Comparison of ENCODE assay signal across 15 mouse cellular contexts in the genomic region with DNA sequence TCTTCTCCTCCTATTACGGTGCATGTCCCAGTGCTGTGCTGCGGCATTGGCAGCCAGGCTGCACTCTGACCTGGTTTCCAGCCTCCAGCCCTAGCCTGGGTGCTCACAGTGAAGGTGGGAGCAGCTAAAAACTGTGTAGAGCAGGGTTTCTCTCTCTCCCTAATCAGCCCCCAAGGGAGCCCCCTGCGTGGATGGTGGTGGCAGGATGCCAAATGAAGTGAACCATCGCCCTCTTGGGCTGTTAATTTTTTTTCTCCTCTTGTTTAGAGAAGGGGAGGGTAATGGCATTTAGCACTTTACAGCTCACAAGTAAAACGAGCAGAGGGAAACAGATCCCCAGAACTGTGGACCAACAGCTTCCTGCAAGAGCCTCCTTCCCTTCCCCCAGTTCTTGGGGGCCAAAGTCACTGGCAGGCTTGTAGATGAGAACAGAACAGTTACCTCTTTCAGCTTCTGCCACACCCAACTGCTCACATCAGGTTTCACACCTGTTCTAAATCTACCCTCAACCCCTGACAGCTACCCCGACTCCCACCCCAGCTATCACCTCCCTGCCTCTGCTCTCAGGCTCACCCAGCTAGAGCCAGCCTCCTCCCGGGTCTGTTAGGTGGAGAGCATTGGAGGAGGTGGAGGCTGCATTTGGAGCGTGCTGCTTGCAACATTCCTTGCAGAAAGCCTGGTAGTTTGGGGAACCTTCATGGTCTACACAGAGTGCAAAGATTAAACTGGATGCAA. TPM values are rescaled to one million over a fixed set of nuclear protein-coding genes. Genes with fewer than 3 reads are reported as not detected.
DNase-seq lines count a peak whose midpoint lies in the region; ATAC-seq and TF ChIP-seq lines count a peak whose summit lies in the region.
"Had no signal": no experiment of that assay in that cellular context is flagged by ENCODE, and none has a peak within 500 bp of the region (broad histone marks: within the 10 kb centered on the region; RNA-seq: fewer than 3 reads in every experiment).

No protein-coding gene starts in this region.

- no peaks in the 10 kb centered on the region for H3K36me3 ChIP-seq in kidney, embryonic 14.5 days (ENCODE audit: control insufficient read depth, insufficient read depth, low read length)
- H3K36me3 ChIP-seq in embryonic facial prominence, embryonic 13.5 days, result no peaks in the 10 kb centered on the region
- peaks cover 18% of the 10 kb centered on the region; the same call in 1 of the 2 replicates for H3K36me3 ChIP-seq in intestine, postnatal 0 days (ENCODE audit: control insufficient read depth, insufficient read depth)
- H3K36me3 ChIP-seq in neural tube, embryonic 15.5 days, result no peaks in the 10 kb centered on the region
- H3K36me3 ChIP-seq: forebrain, embryonic 15.5 days had no signal

- no peak overlapping the region for H3K9ac ChIP-seq in kidney, embryonic 14.5 days (ENCODE audit: low read depth, low read length)
- no peak overlapping the region for H3K9ac ChIP-seq in embryonic facial prominence, embryonic 13.5 days
- H3K9ac ChIP-seq in intestine, postnatal 0 days (ENCODE audit: low read depth, low read length), result no peak overlapping the region
- H3K9ac ChIP-seq in neural tube, embryonic 15.5 days (replicated peaks), result no peak overlapping the region
- H3K9ac ChIP-seq: forebrain, embryonic 15.5 days had no signal

- no peak for DNase-seq in kidney, adult 9 months
- DNase-seq in thymus, postnatal 4 days, result no peak
- no peak for DNase-seq in spleen, postnatal 14 days (ENCODE audit: low spot score in 2 of 2)
- DNase-seq in ovary, postnatal 14 days (ENCODE audit: low spot score), result no peak
- DNase-seq: adrenal gland, postnatal 14 days; cerebellum, adult 11-12 months; embryo, embryonic 11 days; thymus, postnatal 25 days had no signal

- H3K4me3 ChIP-seq in kidney, embryonic 14.5 days (ENCODE audit: low read length), result no peak overlapping the region
- no peak overlapping the region for H3K4me3 ChIP-seq in embryonic facial prominence, embryonic 13.5 days
- no peak overlapping the region for H3K4me3 ChIP-seq in intestine, postnatal 0 days (ENCODE audit: low read depth, low read length)
- no peak overlapping the region for H3K4me3 ChIP-seq in neural tube, embryonic 15.5 days (replicated peaks)
- H3K4me3 ChIP-seq: forebrain, embryonic 15.5 days had no signal

- no peak overlapping the region for H3K4me2 ChIP-seq in kidney, embryonic 14.5 days (replicated peaks; ENCODE audit: low read depth, low read length)
- H3K4me2 ChIP-seq in embryonic facial prominence, embryonic 13.5 days, result 0 out of 2 replicates have a peak overlapping the region, but pooled peaks have one; percentile 9
- peak overlapping the region; percentile 37 for H3K4me2 ChIP-seq in intestine, postnatal 0 days (replicated peaks; ENCODE audit: low read depth)
- H3K4me2 ChIP-seq in neural tube, embryonic 15.5 days, result no peak overlapping the region
- H3K4me2 ChIP-seq: forebrain, embryonic 15.5 days had no signal

- peak; percentile 79 for ATAC-seq in kidney, embryonic 14.5 days (ENCODE audit: low FRiP score, low TSS enrichment)
- no peak for ATAC-seq in embryonic facial prominence, embryonic 13.5 days (ENCODE audit: insufficient number of reproducible peaks, insufficient read depth, low FRiP score, low TSS enrichment, low read depth)
- ATAC-seq in intestine, postnatal 0 days, result peak; percentile 55; the same call in 1 of the 2 replicates
- ATAC-seq in neural tube, embryonic 15.5 days (ENCODE audit: low FRiP score), result peak; percentile 27; the same call in 1 of the 2 replicates
- ATAC-seq: forebrain, embryonic 15.5 days; inflammation-experienced regulatory T-cells, adult 6 months had no signal

- H3K27me3 ChIP-seq in kidney, embryonic 14.5 days (ENCODE audit: control insufficient read depth, insufficient read depth, low read length), result no peaks in the 10 kb centered on the region
- peaks cover 19% of the 10 kb centered on the region; the same call in 1 of the 2 replicates for H3K27me3 ChIP-seq in embryonic facial prominence, embryonic 13.5 days
- no peaks in the 10 kb centered on the region for H3K27me3 ChIP-seq in intestine, postnatal 0 days (replicated peaks; ENCODE audit: control insufficient read depth, insufficient read depth, low read length)
- 0 out of 2 replicates have a peak, but pooled peaks cover 6% of the 10 kb centered on the region for H3K27me3 ChIP-seq in neural tube, embryonic 15.5 days (replicated peaks)

- 4% methylated on average over 8 of the region's 8 CpGs for WGBS in kidney, embryonic 14.5 days
- 34% methylated on average over 8 of the region's 8 CpGs for WGBS in embryonic facial prominence, embryonic 13.5 days
- 5% methylated on average over 8 of the region's 8 CpGs for WGBS in intestine, postnatal 0 days
- WGBS in neural tube, embryonic 15.5 days, result 30% methylated on average over 8 of the region's 8 CpGs

- TF ChIP-seq CTCF in intestine, postnatal 0 days (IDR thresholded peaks at IDR 0.05; ENCODE audit: low read depth), result no peak

- H3K4me1 ChIP-seq in kidney, embryonic 14.5 days (ENCODE audit: control insufficient read depth, insufficient read depth, low read length), result peaks cover 27% of the 10 kb centered on the region
- peaks cover 21% of the 10 kb centered on the region for H3K4me1 ChIP-seq in embryonic facial prominence, embryonic 13.5 days
- H3K4me1 ChIP-seq in intestine, postnatal 0 days (replicated peaks; ENCODE audit: control insufficient read depth, insufficient read depth, low read length), result no peaks in the 10 kb centered on the region
- H3K4me1 ChIP-seq in neural tube, embryonic 15.5 days, result peaks cover 12% of the 10 kb centered on the region

- H3K27ac ChIP-seq in kidney, embryonic 14.5 days (ENCODE audit: low read depth, low read length), result peak overlapping the region; percentile 73
- H3K27ac ChIP-seq in embryonic facial prominence, embryonic 13.5 days, result peak overlapping the region; percentile 35; the same call in 1 of the 2 replicates
- no peak overlapping the region for H3K27ac ChIP-seq in intestine, postnatal 0 days (ENCODE audit: low read depth, low read length)
- peak overlapping the region; percentile 33; the same call in 1 of the 2 replicates for H3K27ac ChIP-seq in neural tube, embryonic 15.5 days (replicated peaks)
- H3K27ac ChIP-seq: forebrain, embryonic 15.5 days; macrophage had no signal

- H3K9me3 ChIP-seq in kidney, embryonic 14.5 days (ENCODE audit: control insufficient read depth, low read length), result no peaks in the 10 kb centered on the region
- H3K9me3 ChIP-seq in embryonic facial prominence, embryonic 13.5 days, result no peaks in the 10 kb centered on the region
- H3K9me3 ChIP-seq in intestine, postnatal 0 days (ENCODE audit: control insufficient read depth), result no peaks in the 10 kb centered on the region
- H3K9me3 ChIP-seq in neural tube, embryonic 15.5 days (replicated peaks), result no peaks in the 10 kb centered on the region
- H3K9me3 ChIP-seq: forebrain, embryonic 15.5 days had no signal

RNA-seq across cellular contexts. Expression of a gene that starts 7.2 kb away (rescaled TPM):
- 10.9 and 14.0 TPM in 2 replicates for polyA plus RNA-seq in kidney, embryonic 14.5 days (2014; fragmentation: Nextera tagmentation; extraction: Ambion mirVana)
- polyA plus RNA-seq in embryonic facial prominence, embryonic 13.5 days (2015; fragmentation: Nextera tagmentation; extraction: Ambion mirVana), result 14.6 and 14.8 TPM in 2 replicates
- 6.7 TPM in 2 replicates for polyA plus RNA-seq in intestine, postnatal 0 days (2015; fragmentation: Nextera tagmentation; extraction: Ambion mirVana)
- polyA plus RNA-seq in neural tube, embryonic 15.5 days (2015; fragmentation: Nextera tagmentation; extraction: Ambion mirVana), result 8.8 and 10.1 TPM in 2 replicates

RNA-seq across cellular contexts. Expression of a gene that starts 21.4 kb away (rescaled TPM):
- 4.6 and 5.7 TPM in 2 replicates for polyA plus RNA-seq in kidney, embryonic 14.5 days (2014; fragmentation: Nextera tagmentation; extraction: Ambion mirVana)
- 1.8 TPM in 2 replicates for polyA plus RNA-seq in embryonic facial prominence, embryonic 13.5 days (2015; fragmentation: Nextera tagmentation; extraction: Ambion mirVana)
- 61.9 and 66.4 TPM in 2 replicates for polyA plus RNA-seq in intestine, postnatal 0 days (2015; fragmentation: Nextera tagmentation; extraction: Ambion mirVana)
- 2.0 and 2.2 TPM in 2 replicates for polyA plus RNA-seq in neural tube, embryonic 15.5 days (2015; fragmentation: Nextera tagmentation; extraction: Ambion mirVana)
- polyA plus RNA-seq: inflammation-experienced regulatory T-cells, adult 6 months; macrophage had no signal

RNA-seq across cellular contexts. Expression of a gene that starts 26.6 kb away (rescaled TPM):
- polyA plus RNA-seq in kidney, embryonic 14.5 days (2014; fragmentation: Nextera tagmentation; extraction: Ambion mirVana), result not detected in 2 replicates
- not detected in 2 replicates for polyA plus RNA-seq in embryonic facial prominence, embryonic 13.5 days (2015; fragmentation: Nextera tagmentation; extraction: Ambion mirVana)
- not detected in 2 replicates for polyA plus RNA-seq in intestine, postnatal 0 days (2015; fragmentation: Nextera tagmentation; extraction: Ambion mirVana)
- not detected in 2 replicates for polyA plus RNA-seq in neural tube, embryonic 15.5 days (2015; fragmentation: Nextera tagmentation; extraction: Ambion mirVana)
- polyA plus RNA-seq: forebrain, embryonic 15.5 days; macrophage had no signal

RNA-seq across cellular contexts. Expression of a gene that starts 35.1 kb away (rescaled TPM):
- 60.9 and 90.5 TPM in 2 replicates for polyA plus RNA-seq in kidney, embryonic 14.5 days (2014; fragmentation: Nextera tagmentation; extraction: Ambion mirVana)
- polyA plus RNA-seq in embryonic facial prominence, embryonic 13.5 days (2015; fragmentation: Nextera tagmentation; extraction: Ambion mirVana), result 104 and 106 TPM in 2 replicates
- 29.7 and 35.0 TPM in 2 replicates for polyA plus RNA-seq in intestine, postnatal 0 days (2015; fragmentation: Nextera tagmentation; extraction: Ambion mirVana)
- polyA plus RNA-seq in neural tube, embryonic 15.5 days (2015; fragmentation: Nextera tagmentation; extraction: Ambion mirVana), result 134 and 149 TPM in 2 replicates

Comparison
In these comparisons a context has a peak if more than half of its experiments do, and no peak if none do; other contexts are left out.
1. H3K4me2 ChIP-seq: peak in embryonic facial prominence, embryonic 13.5 days (single experiment) and intestine, postnatal 0 days (single experiment); none in kidney, embryonic 14.5 days (single experiment) and neural tube, embryonic 15.5 days (single experiment).